Mouse (Mus musculus) spleen, postnatal 14 days (tissue): ENCODE measurements around the gene Gm17124.
"Not testable (repeated sequence)": the region's sequence is repeated elsewhere in the genome, so short reads cannot be mapped to it uniquely, and the experiment has no call there.

ENCODE experiments used
- DNase-seq, 2 experiments: peaks; one replicate each; pipeline ENCODE4 v3.0.0; 2021 to 2022; ENCODE audit warnings: low spot score in 2 of 2

Gm17124 gene

DNA sequence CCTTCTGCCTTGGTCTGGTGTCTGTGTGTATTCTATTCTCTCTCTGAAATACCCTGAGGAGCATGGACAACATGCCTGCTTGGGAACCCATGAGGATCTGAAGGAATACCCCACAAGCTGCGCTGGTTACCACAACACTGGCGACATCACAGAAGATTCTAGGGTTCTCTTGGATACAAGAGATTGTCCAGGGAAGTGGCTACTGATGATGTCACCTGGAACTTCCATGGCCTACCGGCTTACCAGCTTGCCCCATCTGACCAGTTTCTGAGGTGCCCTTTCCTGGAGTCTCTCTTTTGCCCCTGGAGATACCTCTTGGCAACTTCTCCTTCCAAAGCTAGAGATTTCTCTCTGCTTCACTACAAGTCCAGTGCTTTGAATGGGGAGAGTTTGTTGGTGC lies at the start of gene Gm17124:
Gene Gm17124, minus strand, starts transcription at position 101 of the 400 bp plus-strand sequence.
- DNase-seq = not testable (repeated sequence)

DNA sequence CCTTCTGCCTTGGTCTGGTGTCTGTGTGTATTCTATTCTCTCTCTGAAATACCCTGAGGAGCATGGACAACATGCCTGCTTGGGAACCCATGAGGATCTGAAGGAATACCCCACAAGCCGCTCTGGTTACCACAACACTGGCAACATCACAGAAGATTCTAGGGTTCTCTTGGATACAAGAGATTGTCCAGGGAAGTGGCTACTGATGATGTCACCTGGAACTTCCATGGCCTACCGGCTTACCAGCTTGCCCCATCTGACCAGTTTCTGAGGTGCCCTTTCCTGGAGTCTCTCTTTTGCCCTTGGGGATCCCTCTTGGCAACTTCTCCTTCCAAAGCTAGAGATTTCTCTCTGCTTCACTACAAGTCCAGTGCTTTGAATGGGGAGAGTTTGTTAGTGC lies 42.1 kb upstream of the Gm17124 start, which contains the start of gene Gm3633:
Gene Gm3633, minus strand, starts transcription at position 101 of the 400 bp plus-strand sequence.
- not testable (repeated sequence) for DNase-seq
